Mouse (Mus musculus) thymus, adult 2 months (tissue): ENCODE measurements around the gene Grk3. TPM values are rescaled to one million over a fixed set of nuclear protein-coding genes. Genes with fewer than 3 reads are reported as not detected.

ENCODE experiments used
- DNase-seq: peaks from one replicate; pipeline ENCODE4 v3.0.0; 2021
- H3K27ac ChIP-seq: fragments of 200-500 bp; 2 replicates; pipeline ENCODE4 v1.5.1; 2012; ENCODE audit warnings: low read length, control low read depth; ENCODE audit not compliant: control insufficient read depth, insufficient read depth
- H3K27me3 ChIP-seq: fragments of 200-500 bp; 2 replicates; pipeline ENCODE4 v1.6.1; 2012; ENCODE audit warnings: mild to moderate bottlenecking, low read length, moderate library complexity, mixed read lengths; ENCODE audit not compliant: control insufficient read depth, insufficient read depth
- H3K36me3 ChIP-seq: fragments of 200-500 bp; 2 replicates; pipeline ENCODE4 v1.6.1; 2012; ENCODE audit warnings: mild to moderate bottlenecking, low read length, moderate library complexity; ENCODE audit not compliant: control insufficient read depth, insufficient read depth
- H3K4me1 ChIP-seq: fragments of 200-500 bp; replicated peaks from 2 replicates; pipeline ENCODE4 v1.6.1; 2012; ENCODE audit warnings: low read length; ENCODE audit not compliant: control insufficient read depth, insufficient read depth
- H3K4me3 ChIP-seq: fragments of 200-500 bp; 2 replicates; pipeline ENCODE4 v1.5.1; 2012; ENCODE audit warnings: mild to moderate bottlenecking, low read length, control low read depth, moderate library complexity; ENCODE audit not compliant: control insufficient read depth, insufficient read depth
- CTCF ChIP-seq: fragments of 200-500 bp; IDR thresholded peaks from 2 replicates; pipeline ENCODE4 v1.5.1; 2012; ENCODE audit warnings: mild to moderate bottlenecking, control low read depth, low read length, moderate library complexity, borderline replicate concordance; ENCODE audit not compliant: control insufficient read depth, poor library complexity, insufficient read depth; ENCODE audit errors: extremely low read depth
- POLR2A ChIP-seq: fragments of 200-500 bp; IDR thresholded peaks from 2 replicates; pipeline ENCODE4 v1.6.1; 2012; ENCODE audit warnings: mild to moderate bottlenecking, low read length, control low read depth, moderate library complexity; ENCODE audit not compliant: control insufficient read depth, poor library complexity, insufficient read depth; ENCODE audit errors: extremely low read depth
- WGBS: fragments of 180-500 bp; shearing (Covaris S2); methylation state at CpG from one replicate; pipeline ENCODE4 v1.1.7; 2018; 5-methylcytosine and 5-hydroxymethylcytosine counted together
- polyA plus RNA-seq: library from polyadenylated mRNA; depleted of rRNA; stranded (reverse); fragments of >200 nt; gene quantifications from 2 replicates; pipeline ENCODE4 v1.2.3, GENCODE M21; 2012

Gene Grk3
- polyA plus RNA-seq, 1 experiment, result 10.0 TPM

- DNase-seq, result no peak
- TF ChIP-seq POLR2A (no peak), CTCF (no peak)
- 63% methylated on average over 8 of the region's 8 CpGs for WGBS
- peaks cover under 1% of the 10 kb centered on the region; the same call in 1 of the 2 replicates for H3K27me3 ChIP-seq
- no peaks in the 10 kb centered on the region for H3K4me1 ChIP-seq
- H3K36me3 ChIP-seq, result no peaks in the 10 kb centered on the region
- H3K27ac ChIP-seq, result no peak overlapping the region
- no peak overlapping the region for H3K4me3 ChIP-seq
These were observed 6.3 kb downstream of the Grk3 start for GRCm38 (mm10) chr5:113009183-113009820.

GRCm38 (mm10) chr5:113008496-113008895, 7.1 kb downstream of the Grk3 start:
- Histone ChIP-seq H3K4me3 (no peak overlapping the region), H3K36me3 (no peaks in the 10 kb centered on the region), H3K27ac (no peak overlapping the region), H3K27me3 (no peaks in the 10 kb centered on the region), H3K4me1 (no peaks in the 10 kb centered on the region)
- WGBS, result 85% methylated on average over 2 of the region's 2 CpGs
- no peak for DNase-seq
- TF ChIP-seq CTCF, result no peak
- TF ChIP-seq POLR2A, result no peak

DNA sequence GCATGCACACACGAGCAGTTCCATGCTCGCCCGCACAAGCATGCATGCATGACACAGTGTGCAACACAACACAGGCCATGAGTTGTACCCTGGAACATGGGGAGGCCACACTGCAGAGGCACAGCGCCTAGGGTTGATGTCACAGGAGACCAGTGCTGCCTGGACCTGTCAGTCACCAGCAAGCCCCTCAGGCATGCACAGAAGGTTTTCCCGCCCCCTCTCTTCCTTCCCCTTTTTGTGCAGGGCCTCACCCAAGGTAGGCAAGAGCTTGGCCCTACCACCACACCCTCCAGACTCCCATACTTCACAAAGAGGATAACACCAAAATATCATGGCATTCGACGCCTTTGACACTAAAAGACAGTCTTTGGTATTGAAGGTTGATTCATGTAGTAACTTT, 8.6 kb downstream of the Grk3 start:
- no peak for DNase-seq
- 52% methylated on average over 7 of the region's 7 CpGs for WGBS

GRCm38 (mm10) chr5:113005941-113006391, 9.6 kb downstream of the Grk3 start:
- no peak overlapping the region for H3K27ac ChIP-seq
- H3K27me3 ChIP-seq, result no peaks in the 10 kb centered on the region
- TF ChIP-seq POLR2A (no peak), CTCF (no peak)
- no peak overlapping the region for H3K4me3 ChIP-seq
- WGBS, result 88% methylated on average over 7 of the region's 7 CpGs
- DNase-seq, result no peak
- no peaks in the 10 kb centered on the region for H3K36me3 ChIP-seq
- H3K4me1 ChIP-seq, result no peaks in the 10 kb centered on the region; the same call in 1 of the 2 replicates

More for the DNA sequence above, 8.6 kb downstream of the Grk3 start:
- Histone ChIP-seq H3K4me3 (no peak overlapping the region), H3K27ac (no peak overlapping the region), H3K27me3 (no peaks in the 10 kb centered on the region), H3K36me3 (no peaks in the 10 kb centered on the region), H3K4me1 (no peaks in the 10 kb centered on the region)
- TF ChIP-seq POLR2A (no peak), CTCF (no peak)

DNA sequence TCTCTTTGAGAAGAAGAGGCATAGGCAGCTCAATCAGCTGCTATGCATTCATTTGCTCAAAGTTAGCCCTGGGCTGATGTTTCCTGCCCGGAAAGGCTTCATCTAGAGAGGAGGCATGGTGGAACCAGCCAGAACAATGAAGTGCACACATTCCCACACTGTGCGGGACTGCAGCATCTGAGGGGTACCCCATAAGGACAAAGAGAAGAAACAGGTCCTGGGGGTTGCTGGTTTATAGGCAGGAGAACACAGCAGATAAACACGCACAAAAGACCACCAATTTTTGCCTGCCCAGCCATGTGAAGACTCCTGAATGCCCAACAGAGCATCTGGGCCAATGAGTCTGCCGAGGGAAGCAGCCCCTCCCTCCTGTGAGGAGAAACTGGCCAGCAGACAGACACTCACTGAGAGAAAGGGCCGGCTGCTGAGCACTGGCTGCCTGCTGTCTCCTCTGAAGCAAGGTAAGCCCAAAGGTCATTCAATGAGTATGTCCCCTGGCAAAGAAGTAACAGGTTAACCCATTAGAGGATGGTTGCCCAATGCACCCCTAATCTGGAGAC, 12.7 kb downstream of the Grk3 start:
- TF ChIP-seq CTCF, result no peak
- TF ChIP-seq POLR2A, result no peak
- WGBS, result 96% methylated on average over 5 of the region's 5 CpGs
- Histone ChIP-seq H3K4me1 (no peaks in the 10 kb centered on the region; the same call in 1 of the 2 replicates), H3K4me3 (no peak overlapping the region), H3K27ac (no peak overlapping the region), H3K27me3 (no peaks in the 10 kb centered on the region), H3K36me3 (no peaks in the 10 kb centered on the region)
- no peak for DNase-seq

GRCm38 (mm10) chr5:112999227-112999626, 16.4 kb downstream of the Grk3 start:
- DNase-seq, result no peak
- H3K4me1 ChIP-seq, result no peaks in the 10 kb centered on the region; the same call in 1 of the 2 replicates
- no peak overlapping the region for H3K27ac ChIP-seq
- H3K4me3 ChIP-seq, result no peak overlapping the region
- TF ChIP-seq POLR2A (no peak), CTCF (no peak)
- 90% methylated on average over 6 of the region's 8 CpGs for WGBS
- no peaks in the 10 kb centered on the region for H3K27me3 ChIP-seq
- no peaks in the 10 kb centered on the region for H3K36me3 ChIP-seq
